Mouse (Mus musculus): ENCODE measurements around the gene Myo1h.

- TF ChIP-seq CTCF (IDR thresholded peaks at IDR 0.05; ENCODE audit: low read depth) (peak; percentile 83), EP300 (optimal IDR thresholded peaks at IDR 0.05) (no peak)
These were observed 94.4 kb downstream of the Myo1h start for GRCm38 (mm10) chr5:114383184-114383904.
